Mouse (Mus musculus) cerebellum, postnatal 36 days (tissue): ENCODE data around the gene Afdn.
"Not testable (repeated sequence)": the region's sequence is repeated elsewhere in the genome, so short reads cannot be mapped to it uniquely, and the experiment has no call there.

Experiments
- DNase-seq, 2 experiments: peaks; one replicate each; pipeline ENCODE4 v3.0.0; 2021 to 2022; ENCODE audit warnings: mixed read lengths in 2 of 2

Gene Afdn

DNA sequence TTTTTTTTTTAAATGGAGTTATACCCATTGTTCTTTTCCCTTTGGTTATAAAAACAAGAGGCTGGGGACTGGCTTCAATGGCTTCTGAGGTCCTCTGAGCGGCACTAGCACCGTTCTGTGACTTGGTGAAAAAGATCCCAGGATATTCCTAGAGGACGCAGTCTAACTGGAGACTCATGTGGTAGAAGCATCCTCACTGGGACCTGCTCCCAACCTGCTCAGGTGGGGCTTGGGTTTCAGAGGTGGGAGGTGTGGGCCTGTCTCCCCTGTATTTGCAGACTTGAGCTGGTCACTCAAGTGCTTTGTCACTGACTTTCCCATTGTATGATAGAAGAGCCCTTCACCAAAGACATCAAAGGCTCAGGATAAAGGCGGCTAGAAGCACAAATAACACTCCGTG is 20.4 kb upstream of the Afdn start:
- no peak for DNase-seq

DNA sequence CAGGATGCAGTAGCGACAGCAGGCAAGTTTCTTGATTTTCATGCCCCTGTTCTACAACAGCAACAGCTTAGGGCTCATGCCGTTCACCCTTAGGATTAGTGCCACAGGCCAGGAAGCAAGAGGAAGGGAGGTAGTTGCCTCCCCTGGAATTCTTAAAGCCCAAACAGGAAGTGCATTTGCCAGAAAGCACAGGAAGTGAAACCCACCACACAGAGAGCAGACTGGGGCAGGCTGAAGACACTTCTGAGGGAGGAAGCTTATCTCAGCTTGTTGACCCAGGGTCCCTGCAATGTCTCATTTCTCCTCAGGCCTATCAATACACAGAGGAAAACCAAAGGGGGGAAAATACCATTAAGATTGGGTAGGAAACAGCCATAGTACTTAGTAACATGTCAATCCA is 19.5 kb upstream of the Afdn start:
- DNase-seq, result no peak

DNA sequence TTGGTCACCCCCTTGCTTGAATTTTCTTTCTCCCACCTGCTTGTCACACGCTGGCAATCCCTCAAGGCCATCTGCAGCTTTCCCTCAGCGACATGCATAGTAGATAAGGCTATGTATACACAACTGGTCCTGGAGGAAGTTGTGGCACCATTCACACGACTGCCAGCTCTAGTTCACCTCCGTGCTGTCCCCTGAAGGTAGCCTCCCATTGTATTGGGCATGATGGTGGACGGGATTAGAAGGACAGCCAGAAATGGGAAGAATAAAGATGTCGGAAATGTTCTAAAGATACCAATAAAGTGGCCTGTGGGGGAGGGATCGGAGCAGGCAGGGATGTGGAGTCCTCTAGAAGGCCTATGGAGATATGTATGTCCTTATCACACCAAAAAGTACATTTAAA is 18.7 kb upstream of the Afdn start:
- DNase-seq, result no peak

DNA sequence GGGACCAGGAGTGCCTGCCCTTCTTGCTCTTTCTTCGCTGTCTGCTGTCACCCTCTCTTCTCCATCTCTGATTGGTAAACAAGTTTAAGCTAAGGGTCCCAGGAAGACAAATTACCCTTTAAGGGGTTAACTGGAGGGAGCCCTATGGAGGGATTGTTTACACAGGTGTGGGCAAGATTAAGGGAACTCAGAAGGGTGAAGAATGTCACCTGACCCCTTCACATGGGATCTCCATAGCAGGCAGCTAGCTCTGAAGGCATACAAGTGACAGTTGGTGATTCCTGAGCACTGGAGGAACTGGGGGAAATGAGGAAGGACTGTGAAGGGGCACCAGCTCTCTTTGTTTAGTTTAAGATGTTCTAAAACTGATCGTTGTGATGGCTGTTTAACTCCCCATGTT is 18.0 kb upstream of the Afdn start:
- DNase-seq, result no peak

DNA sequence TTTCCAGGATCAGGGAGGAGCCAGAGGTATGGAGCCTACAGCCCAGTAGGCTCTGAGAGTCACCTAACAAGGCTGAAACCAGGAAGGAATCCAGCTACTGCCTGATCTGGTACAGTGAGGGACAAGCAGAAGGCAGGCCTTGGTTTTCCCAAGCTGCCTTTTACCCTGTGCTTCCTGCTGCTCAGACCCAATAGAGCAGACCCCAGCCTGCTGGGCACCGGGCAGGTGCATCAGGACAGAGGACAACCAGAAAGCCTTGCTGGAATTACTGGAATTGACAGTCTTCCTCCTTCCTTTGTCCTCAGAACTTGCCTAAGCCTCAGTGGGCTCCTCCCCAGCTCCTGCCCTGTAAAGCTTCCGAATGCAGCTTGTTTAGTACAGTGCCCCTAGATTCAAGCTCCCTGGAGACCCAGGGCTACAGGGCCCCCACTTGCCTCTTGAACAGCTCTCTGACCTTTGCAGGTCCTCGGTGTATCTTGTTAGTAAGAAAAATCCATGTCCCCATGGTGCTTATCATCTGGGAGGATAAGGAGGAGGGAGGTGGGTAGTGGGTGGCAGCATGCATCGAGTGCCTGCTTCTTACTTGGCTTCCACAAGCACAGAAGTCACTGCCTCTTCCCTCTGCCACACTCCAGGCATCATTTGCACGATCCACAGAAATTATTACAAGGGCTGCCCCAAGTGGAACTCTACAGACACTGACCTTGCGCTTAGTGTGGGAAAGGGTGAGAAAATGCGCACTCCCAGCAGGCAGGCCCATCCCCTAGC is 17.2 kb upstream of the Afdn start:
- no peak for DNase-seq

DNA sequence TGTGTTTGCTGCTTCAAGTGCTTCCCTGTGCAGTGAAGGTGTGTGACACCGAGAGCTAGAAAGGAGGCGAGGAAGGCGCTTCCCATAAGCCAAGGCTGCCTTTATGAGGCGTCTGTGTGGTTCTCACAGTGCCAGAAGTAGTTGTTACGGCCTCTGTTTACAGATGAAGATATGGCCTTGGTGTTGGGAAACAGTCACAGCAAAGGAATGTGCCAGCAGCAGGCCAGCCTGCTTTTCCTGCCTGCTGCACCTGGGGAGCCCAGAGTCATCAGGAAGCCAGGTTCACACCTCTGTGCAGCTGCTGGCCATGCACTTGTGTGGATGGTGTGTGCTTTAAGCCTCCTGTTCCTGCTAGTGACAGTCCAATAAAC is 16.6 kb upstream of the Afdn start:
- no peak for DNase-seq

DNA sequence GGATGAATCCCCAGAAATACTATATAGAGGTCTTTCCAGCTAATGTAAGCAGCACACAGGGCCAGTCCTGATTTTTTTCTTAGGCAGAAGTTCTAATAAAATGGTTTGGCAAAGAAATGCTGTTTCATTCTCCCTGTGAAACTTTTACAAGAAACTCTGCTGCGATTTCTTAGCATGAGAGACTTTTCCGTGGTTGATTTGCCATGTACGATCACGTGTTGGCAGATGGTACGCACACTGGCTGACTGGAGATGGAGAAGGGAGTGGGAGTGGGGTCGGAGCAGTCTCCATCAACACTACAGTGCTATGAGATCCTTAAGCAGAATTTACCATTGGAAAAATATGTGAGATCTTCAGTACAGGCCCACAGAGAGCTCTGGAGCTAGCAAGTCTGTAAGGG is 16.1 kb upstream of the Afdn start:
- DNase-seq, result no peak

DNA sequence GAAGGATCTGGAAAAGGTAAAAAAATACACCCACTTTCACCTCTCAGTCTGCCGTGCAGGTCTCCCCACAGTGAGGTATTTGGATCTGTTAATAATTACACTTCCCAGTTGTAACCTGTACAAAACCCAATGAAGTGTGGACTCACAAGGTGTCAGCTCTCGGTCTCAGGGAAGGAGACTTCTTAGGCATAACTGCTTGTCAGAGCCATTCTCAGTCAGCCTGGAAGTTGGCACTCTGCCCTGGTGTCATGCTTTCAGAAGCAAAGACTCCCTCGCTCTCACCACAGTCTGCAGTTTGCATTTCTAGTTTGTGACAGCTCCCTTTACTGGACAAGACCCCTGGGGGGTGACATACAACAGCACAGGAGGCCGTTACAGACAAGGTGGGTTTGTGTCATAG is 15.5 kb upstream of the Afdn start:
- peak; percentile 63 to 65 for DNase-seq

DNA sequence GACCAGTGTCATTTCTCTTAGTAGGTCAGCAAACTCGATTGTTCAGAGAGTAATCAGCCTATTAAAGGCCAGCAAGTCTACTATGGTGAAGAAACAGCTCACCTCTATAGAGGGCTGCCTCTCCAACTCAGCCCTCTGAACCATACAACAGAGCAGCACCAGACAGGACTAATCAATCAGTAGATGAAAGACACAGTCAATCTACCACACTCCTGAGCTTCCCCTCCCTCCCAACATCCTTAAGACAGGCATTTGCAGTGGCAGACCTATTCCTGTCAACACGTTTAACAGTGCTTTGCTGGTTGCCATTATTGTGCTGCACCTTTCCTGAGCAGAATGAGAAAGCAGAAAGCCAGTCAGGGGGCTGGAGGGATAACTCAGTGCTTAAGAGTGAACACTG is 15.0 kb upstream of the Afdn start:
- DNase-seq, result no peak

DNA sequence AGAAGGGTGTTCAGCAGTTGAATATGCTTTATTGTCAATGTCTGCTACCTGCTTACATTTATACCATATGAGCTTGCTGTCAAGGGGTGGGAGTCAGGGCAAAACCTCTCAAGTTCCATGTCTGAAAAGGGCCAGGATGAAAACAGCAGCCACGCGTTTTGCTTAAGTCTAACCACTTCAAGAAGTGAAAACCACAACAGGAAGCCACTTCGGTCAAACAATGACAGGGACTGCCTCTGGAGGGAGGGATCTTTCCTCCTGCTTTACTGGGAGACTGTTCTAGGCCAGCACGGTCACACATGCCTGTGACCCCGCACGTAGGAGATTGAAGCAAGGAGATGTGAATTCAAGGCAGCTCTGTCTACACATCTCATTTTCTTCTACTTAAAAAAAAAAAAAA is 14.0 kb upstream of the Afdn start:
- no peak for DNase-seq

DNA sequence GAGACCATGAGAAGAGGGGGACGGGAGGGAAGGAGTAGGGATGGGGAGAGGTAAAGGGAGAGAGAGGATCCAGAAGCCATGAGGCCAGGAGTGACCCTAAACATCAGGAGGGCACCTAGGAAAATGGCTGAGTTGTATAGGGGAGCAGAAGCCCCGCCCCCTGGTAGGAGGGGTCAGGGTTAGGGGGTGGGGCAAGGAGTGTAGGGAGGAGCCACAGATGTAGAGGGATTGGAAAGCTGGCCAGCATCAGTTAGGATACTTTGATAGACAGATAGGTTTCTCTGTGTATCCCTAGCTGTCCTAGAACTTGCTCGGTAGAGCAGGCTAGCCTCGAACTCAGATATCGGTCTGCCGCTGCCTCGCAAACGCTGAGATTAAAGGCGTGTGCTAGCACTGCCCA is 12.7 kb upstream of the Afdn start:
- DNase-seq, result no peak

DNA sequence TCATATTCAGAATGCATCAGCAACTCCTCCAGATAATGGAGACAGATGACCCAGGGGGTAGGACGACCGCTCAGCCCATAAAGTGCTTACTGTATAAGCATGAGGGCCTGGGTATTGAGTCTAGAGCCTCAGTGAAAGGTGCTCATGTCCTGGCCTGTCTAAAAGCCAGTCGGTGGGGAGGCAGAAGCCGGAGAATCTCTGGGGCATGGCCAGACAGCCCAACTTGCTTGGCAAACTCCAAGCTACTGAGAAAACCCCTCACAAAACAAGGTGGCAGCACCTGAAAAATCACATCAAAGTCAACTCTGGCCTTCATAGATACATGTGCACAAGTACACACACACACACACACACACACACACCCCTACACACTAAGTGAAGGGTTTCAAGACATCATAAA is 11.3 kb upstream of the Afdn start:
- no peak for DNase-seq

DNA sequence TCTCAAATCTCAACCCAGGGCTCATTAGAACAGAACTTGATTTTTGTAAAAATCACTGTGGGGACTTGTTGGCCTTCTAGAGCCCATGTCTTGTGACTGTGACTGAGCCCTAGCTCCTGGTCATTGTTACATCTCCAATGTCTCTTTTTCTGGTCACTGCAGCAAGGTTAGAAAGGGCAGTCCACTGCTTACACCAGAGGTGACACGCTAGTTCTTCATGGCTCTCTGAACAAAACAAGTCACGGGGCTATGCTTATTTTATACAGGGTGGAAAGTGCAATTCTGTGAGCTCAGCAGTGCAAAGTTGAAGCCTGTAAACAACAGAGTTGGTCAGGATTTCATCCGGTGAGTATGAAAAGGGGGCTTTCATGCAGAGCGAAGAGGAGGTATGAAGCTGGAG is 6.4 kb upstream of the Afdn start:
- no peak for DNase-seq

DNA sequence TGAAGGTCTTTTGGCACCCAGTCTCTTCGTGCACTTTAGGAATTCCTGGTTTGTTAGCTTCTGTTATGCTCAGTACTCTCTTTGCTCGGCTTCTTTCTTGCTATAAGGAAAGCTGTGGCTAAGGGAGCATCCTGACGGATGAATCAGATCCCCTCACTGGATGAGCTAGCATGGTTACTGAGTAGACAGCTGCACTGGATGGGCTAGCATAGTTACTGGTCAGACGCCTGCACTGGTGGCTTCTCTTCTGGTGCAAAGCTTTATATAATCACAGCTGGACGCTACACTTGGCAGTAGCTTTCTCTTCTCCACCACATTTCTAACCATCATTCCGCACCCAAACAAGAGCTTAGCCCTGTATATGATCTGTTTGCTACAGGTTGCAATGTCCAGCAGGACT is 5.4 kb upstream of the Afdn start:
- no peak for DNase-seq

DNA sequence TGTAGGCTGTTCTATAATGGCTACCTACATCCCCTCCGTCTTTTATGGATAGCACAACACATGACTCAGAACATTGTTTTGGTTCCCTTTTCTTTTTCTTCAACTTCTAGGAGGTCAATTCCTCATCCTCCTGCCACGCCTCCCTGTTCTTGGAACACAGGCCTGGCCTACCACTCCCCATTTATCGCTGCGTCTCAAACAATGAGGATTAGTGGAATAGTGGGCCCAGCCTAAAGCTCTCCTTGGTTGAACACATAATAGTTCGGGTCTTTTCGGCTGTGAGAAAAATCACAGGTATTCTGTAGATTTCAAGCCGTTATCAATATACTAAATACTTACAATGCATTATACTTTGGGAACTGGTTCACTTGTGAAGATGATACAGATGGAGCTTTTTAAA is 1.8 kb upstream of the Afdn start:
- DNase-seq, result no peak

DNA sequence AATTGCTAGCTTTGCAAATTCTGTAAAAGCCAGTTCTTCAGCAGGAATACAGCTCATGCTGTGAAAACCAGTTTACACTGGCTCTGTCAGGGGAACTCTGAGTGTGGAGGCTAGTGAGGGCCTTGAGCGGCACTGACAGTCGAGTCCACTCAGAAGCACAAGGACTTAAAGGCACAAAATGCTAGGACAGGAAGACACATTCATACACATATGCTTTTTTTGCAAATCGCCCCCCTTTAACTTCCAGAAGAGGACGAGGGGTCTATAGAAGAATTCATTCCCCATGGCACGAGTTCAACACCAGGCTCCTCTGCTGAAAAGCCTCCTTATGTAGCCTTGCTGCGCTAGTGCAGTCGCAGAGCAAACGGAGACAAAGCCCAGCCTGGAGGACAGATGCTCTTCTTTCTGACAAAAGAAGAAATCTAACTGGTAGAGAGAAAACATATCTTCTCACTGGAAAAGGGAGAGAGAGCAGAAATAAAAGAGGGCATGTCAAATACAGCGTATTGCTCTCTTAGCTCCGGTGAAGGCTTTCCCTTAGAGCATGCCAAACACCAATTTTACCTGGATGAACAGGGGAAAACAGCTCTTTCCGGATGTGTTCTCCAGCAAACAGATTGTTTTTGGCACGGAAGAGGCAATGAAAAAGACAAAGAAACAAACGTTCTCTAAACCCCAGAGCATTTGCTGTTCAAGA is 1.0 kb upstream of the Afdn start:
- DNase-seq, result peak; percentile 27 to 46

DNA sequence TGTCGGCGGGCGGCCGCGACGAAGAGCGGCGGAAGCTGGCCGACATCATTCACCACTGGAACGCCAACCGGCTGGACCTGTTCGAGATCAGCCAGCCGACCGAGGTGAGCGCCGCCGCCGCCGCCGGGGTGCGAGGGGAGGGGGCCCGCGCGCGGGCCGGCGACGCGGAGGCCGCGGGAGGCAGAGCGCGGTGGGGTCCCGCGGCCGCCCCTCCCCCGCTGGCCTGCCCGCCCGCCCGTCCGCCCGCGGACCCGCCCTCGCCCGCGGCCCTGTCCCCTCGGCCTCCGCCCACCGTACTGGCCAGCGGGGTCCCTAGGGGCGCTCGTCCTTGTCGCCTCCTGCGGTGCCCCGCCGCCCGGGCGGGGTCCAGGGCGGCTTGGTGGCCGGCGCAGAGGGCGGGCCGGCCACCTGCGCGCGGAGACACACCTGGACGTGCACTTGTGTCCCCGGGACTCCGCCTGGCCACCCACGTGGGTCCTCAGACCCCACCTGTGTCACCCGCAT is 388 bp downstream of the Afdn start:
- DNase-seq, result no peak

DNA sequence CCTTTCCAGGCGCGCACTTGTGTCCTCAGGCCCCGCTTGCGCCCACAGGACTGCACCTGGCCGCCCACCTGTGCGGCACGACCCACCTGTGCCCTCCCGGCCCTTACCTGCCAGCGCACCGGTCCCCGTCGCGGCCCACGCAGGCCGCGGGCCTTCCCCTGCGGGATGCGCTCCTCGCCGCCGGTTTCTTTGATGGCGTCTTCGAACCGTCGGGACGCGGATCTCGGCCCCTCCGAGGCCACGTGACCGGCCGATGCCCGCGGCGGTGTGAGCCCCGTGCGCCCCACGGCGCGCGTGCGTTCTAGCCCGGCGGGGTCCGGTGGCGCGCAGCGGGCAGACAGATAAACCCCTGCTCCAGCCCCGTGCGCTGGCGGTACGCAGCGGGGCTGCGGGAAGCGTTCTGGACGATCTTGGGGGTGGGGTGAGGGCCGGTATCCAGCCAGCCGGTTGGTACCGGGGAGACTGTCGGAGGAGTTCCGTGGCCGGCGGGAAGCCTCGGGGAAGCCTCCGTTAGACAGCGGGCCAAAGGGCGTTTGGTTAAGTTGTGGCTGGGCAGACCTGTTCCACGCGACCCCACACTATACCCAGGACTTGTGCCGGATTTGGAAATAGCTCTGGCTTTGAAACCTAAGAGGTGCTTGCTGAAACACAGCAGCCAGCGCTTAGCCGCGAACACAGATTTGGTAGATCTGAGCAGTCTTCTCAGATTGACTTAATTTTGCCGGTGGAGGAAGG is 1.0 kb downstream of the Afdn start, which contains the start of gene Tcte2:
Gene Tcte2 (minus strand): TSS at position 647 of the 735 bp plus-strand sequence.
- DNase-seq, result peak; percentile 54 to 61

DNA sequence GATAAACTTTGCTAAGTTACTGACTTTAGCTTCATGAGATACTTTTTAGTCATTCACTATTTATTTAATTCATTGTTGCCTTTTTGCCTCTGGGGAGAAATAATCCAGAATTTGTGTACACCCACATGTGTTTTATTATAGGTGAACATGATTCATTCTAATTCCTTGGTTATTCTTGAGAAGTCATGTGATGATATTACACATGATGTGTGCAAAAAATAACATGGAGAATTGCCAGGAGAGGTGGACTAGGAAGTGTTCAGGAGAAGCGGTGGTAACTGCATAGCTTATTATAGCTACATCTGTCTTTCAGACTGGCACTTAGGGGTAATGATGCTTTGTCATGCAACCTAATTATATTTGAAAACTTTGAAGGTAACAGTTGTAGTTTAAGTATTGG is 3.5 kb downstream of the Afdn start:
- DNase-seq, result no peak

DNA sequence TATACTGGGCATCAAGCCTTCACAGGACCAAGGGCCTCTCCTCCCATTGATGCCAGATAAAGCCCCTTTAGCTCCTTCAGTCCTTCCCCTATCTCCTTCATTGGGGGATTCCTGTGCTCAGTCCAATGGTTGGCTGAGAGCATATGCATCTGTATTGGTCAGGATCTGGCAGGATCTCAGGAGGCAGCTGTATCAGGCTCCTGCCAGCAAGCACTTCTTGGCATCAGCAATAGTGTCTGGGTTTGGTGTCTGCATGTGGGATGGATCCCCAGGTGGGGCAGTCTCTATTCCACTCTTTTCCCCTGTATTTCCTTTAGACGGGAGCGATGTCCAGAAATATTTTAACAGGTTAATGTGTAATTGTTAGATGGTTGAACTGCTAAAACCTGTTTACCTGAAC is 4.6 kb downstream of the Afdn start:
- DNase-seq, result not testable (repeated sequence)

DNA sequence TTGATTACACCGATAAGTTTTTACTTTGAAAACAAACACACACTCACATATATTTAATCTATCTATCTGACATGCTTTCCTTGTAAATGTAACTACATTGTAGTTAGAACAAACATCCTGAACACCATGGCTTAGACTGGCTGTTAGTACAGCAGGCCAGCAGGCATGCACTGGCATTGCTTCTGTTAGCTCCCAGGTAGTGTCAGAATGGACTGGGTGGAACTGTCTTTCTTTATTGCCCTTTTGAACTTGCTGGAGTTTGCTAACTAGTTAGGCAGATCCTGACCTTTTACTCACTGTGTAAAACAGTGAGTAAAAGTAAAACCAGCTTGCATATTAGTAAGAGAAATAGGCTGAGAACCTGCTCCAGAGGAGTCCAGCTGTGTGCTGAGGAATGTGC is 8.2 kb downstream of the Afdn start:
- no peak for DNase-seq

DNA sequence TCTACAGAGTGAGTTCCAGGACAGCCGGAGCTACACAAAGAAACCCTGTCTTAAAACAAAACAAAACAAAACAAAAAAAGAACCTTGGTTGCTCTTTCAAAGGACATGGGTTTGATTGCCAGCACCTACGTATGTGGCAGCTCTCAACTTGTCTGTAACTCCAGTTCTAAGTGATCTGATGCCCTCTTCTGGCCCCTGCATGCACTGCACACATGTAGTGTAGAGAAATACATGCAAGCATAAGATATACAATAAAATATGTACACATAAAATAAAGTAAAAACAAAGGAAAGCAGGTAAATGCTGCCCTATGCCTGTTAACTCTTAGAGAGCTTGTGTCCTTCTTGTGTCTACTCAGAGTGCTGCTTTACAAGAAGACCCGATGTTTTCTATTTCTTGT is 8.9 kb downstream of the Afdn start:
- no peak for DNase-seq

DNA sequence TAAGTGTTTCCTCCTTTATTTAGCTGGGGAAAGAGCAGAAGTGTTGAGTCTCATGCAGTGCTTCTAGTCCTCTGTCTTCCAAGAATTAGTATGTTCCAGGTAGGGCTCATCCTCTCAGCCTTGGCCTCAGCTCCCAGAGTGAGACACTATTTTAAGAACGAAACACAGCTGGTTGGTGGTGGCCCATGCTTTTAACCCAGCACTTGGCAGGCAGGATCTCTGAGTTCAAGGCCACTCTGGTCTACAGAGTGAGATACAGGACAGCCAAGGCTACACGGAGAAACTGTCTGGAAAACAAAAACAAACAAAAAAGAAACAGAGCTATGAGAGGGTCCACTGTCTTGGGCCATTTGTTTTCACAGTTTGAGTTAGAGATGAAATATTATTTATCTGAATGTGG is 17.3 kb downstream of the Afdn start:
- DNase-seq, result no peak

DNA sequence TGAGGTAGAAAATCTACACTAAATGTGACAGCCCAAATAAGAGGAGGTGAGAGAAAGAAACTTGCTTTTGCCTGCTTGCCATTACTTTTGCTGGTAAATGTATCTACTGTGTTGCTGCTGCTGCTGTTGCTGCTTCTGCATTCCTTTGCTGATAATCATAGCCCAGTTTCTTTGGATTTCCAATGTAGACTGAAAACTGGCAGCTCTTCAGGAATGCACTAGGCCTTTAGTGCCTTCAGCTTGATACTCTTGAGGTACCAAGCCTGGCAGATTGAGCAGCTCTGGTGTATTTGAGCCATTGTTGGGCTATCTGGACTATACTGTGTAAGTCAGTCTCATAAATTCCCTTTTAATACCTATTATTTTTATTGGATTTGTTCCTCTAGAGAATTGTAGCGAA is 18.5 kb downstream of the Afdn start:
- no peak for DNase-seq
